Mouse (Mus musculus) left cerebral cortex, postnatal 36 days (tissue): ENCODE measurements around the gene Odc1. TPM values are rescaled to one million over a fixed set of nuclear protein-coding genes. Genes with fewer than 3 reads are reported as not detected.

Experiments used
- DNase-seq, 2 experiments: peaks; one replicate each; pipeline ENCODE4 v3.0.0; 2021 to 2022; ENCODE audit warnings: low spot score in 2 of 2, mixed read lengths in 1 of 2
- intact Hi-C: fragments of 180-260 bp; cut with DNase I; formaldehyde crosslinking; loops from one replicate; pipeline ENCODE4 v1.15.1; 2025
- total RNA-seq, 2 experiments: library from RNA; stranded (reverse); gene quantifications; 2 replicates each; pipeline ENCODE4 v1.2.3; 2021

Odc1 gene
- total RNA-seq, 2 experiments from 2014 or later, result 61.0 to 62.6 TPM

DNA sequence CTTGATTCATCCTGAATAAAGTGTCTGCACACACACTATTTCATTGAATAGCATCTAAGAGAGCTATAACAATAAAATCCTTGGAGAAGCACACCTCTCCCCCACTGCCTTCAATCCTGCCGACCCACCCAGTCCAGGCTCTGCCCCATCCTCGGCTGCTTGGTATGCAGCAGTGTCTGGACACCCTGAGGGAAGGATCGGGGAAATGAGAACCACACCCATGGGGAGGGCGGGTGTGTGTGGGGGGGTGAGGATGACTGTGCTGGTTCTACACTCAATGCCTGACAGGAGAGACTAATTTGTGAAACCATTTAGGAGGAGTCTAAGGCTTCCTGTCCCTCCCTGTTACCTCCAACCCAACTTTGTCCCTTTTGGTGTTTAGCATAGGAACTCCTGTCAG, 34.0 kb downstream of the Odc1 start:
- no peak for DNase-seq
- intact Hi-C loops, result no loop called here

DNA sequence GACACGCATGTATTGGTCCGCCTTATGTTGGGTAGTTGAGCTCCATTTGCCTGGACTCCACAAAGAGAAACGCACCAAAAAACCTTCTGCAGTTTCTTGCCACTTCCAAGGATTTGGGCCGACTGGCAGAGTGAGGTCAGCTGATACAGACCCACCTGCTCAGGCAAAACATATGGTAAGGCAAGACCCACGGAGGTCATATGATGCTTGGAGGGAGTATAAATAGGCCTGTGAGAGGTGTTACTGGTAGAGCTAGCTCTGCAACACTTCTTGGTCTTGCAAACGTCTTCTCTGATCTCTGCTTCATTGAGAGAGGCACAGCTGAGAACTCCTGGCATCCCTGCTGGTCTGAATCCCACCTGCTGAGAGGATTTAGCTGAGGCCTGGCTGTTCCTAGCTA, 36.4 kb downstream of the Odc1 start:
- intact Hi-C loops, result no loop called here
- no peak for DNase-seq

DNA sequence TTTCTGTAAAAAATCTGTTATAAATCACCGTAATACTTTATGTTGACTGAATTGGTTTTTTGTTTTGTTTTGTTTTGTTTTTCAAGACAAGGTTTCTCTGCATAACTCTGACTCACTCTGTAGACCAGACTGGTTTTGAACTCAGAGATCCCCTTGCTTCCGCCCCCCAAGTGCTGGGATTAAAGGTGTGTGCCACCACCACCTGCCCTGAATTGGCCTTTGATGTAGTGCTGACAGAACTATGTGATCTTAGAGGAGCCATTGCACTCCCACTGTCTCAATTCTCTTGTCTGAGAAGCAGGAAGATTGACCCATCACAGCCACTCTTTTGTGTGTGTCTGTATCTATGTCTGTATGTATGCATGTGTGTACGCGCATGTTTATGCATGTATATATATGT, 37.8 kb downstream of the Odc1 start:
- intact Hi-C loops, result no loop called here

DNA sequence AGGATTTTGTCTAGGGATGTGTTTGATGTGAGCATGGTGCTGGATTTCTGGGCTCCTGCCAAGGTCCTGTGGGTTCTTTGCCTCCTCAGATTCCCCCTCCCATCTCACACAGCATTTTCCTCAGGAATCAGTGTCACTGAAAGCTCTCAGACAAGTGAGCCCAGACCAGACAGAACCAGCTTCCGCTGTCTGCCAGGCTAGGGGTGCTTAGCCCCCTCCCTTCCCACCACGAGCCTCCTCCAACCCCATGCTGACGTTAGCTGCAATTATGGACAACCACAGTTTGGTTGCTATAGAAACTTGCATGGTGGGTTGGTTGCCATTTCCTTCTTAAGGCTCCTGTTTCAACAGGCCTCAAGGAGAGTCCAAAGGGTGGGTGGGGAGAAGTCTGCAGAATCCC, 39.3 kb downstream of the Odc1 start:
- intact Hi-C loops, result no loop called here
- DNase-seq, result peak; percentile 10 to 11

More for the DNA sequence above, 37.8 kb downstream of the Odc1 start:
- DNase-seq, result no peak

DNA sequence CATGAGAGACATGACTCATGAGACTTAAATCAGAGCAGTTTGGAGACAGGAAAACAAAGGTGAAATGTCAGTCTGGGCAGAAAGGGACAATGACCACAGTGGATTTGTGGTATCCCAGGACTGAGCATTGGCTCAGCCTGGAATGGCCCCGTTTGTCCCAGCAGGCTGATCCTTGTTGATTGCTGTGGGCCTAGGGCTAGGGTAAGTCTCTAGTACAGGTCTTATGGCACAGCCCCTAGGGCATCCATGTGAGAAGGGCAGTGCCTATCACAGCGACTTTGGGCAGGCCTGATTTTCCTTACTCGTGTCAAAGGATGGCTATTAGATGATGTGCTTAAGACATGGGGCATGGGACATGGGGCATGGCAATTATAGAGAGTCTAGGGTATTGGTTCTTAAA, 41.4 kb downstream of the Odc1 start:
- DNase-seq, result no peak
- intact Hi-C loops, result no loop called here

DNA sequence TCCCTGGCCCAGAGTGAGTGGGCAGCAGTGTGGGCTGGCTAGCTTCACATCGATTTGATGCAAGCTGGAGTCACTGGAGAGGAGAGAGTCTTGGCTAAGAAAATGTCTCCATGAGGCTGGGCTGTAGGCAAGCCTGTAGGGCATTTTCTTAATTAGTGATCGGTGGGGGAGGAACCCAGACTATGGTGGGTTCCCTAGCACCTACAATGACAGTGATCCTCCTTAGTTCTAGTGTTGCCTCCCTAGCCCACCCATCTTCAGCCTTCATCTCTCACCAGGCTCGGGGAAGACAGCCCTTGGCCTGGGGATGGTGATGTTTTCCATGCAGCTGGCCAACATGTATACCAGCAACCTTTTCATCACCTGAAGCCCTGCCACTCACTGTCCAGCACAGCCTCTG, 43.8 kb downstream of the Odc1 start:
- intact Hi-C loops, result no loop called here
- no peak for DNase-seq

DNA sequence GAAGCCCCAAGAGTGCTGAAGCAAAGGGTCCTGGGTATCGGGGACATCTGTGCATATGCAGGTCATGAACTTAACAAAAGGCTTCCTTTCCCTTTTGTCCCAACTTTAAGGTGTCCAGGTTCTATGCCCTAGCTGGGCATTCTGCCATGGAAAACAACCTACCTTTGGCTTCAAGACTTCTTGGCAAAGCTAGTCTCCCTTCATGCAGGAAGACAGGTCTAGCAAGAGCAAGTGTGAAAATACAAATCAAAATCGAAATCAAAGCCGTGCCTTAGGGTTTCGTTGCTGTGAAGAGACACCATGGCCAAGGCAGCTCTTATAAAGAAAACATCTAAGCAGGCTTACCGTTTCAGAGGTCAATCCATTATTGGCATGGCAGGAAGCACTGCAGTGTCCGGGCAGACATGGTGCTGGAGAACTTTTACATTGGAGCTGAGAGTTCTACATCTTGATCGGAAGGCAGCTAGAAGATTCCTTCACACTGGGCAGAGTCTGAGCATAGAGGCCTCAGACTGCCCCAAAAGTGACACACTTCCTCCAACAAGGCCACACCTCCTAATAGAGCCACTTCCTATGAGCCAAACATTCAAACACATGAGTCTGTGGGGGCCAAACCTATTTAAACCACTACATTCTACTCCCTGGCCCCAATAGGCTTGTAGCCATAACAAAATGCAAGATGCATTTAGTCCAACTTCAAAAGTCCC, 44.5 kb downstream of the Odc1 start:
- DNase-seq, result no peak
- intact Hi-C loops, result no loop called here

DNA sequence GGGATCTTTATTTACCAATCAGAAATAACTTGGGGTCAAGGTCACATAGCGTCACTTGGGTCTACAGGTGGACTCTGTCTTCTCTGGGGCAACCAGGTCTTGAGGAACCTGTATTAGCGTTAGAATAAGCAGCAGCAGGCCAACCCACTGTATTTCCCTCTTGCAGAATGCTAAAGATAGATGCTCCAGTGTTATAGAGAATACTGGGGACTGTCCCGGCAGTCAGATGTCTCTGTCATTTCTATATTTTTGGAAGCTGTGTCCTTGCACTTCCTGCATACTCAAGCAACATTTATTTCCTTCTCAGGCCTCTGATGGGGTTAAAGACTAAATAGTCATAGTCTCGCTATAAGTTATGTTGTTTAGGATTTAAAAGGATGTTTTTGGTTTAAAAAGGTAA, 46.7 kb downstream of the Odc1 start:
- intact Hi-C loops, result no loop called here
- DNase-seq, result no peak

DNA sequence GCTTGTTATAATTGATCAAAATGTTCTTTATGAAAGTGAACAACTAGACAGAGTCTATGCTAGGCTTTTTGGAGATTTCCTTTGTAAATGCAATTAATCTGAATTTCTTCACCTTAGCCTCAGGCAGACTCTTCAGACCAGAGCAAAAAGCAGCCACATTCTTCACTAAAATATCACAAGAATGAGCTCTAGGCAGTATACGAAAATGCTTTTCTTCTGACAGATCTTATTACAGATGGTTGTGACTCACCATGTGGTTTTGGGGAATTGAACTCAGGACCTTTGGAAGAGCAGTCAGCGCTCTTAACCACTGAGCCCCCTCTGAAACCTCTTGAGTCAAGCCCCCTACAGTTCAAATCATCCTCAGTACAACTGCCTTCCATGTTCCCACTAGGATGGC, 49.4 kb downstream of the Odc1 start:
- no peak for DNase-seq
- intact Hi-C loops, result no loop called here

DNA sequence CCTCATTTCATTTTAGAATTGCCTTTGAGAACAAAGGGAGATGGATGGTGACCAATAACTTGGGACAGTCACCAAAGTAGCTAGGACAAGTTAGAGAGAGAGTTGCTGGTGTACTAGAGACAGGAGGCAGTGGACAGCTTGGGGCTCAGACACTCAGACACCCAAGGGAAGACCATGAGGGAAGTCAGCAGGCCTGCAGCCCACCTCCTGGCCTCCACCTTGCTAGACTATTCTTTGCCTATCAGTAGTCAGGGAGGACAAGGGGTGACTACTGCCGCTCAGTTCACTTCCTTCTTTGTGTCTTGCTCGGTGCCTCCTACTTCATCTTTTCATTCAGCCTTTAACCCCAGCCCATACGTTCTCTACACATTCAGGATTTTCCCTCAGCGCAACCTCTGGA, 50.1 kb downstream of the Odc1 start:
- intact Hi-C loops, result no loop called here
- no peak for DNase-seq

DNA sequence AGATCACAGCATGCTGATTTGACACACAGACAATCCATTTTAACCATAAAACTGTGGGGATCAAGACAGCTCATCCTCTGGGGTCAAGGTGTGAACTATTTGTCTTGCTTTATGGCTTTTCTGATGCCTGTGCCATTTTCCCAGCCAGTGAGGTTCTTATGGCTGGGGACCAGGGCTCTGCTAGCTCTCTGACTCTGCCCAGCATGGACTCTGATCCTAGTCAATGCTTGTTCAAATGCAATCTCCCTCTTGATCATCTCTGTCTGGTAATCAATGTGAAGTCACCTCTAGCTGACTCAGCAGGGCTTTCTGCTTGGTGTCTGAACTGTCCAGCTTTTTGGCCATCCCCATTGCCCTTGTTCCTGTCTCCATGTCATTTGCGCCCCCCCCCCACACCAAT, 50.6 kb downstream of the Odc1 start:
- DNase-seq, result no peak
- intact Hi-C loops, result no loop called here

Other genes with a start within 250 kb of the Odc1 start
- gene Atp6v1c2, start 215.4 kb upstream of the Odc1 start, total RNA-seq, result 1 to 10 TPM; 3.1 to 5.4 TPM
- gene Nol10, start 196.3 kb upstream of the Odc1 start, total RNA-seq, result 10 to 100 TPM; 18.5 to 20.3 TPM
- 10 to 100 TPM; 82.6 to 94.5 TPM for gene Hpcal1, start 146.1 kb downstream of the Odc1 start, total RNA-seq